Mouse (Mus musculus): ENCODE measurements at regions not wholly inside any gene's neighbourhood (a gene's known extent, or its start where the extent isn't known, plus 50 kb on each side); places are given as distances from the start of the nearest gene placed in this dataset.

DNA sequence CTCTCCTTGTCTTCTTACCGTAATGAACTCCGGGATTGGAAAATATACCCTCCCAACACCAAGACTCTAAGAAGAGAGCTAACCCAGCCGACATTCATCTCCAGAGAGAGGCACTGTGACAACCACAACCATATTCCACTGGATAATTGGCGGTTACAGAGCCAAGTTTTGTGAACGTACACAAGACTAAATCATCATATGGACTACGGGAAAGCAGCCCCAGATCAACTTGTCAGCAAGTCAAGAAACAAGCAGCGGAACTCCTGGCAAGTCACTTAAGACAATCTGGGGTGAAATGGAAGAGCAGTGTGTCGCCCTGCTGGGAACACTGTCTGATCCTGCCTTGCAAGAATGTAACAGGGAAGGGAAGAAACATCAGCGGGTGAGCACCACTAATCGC, 52.6 kb upstream of the Bach2 start:
- no peak for DNase-seq

DNA sequence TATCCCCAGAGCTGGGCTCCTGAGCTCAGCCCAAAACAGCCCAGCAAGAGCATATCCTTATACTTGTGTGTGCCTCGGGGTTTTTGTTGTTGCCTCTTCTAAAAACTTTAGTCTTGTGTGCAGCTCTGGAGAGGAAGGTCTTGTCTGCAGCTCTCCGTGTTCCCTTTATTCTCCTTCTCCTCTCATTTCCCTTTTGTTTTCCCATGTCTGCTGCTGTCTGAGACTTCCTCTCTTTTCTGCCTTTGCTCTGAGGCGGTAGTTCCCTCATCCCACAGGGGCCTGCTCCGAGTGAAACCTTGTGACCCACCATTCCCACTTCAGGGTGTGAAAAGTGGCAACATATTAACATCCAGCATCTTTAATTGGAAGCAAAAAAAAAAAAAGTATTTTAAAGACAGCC, 51.5 kb upstream of the Bach2 start:
- no peak for DNase-seq

DNA sequence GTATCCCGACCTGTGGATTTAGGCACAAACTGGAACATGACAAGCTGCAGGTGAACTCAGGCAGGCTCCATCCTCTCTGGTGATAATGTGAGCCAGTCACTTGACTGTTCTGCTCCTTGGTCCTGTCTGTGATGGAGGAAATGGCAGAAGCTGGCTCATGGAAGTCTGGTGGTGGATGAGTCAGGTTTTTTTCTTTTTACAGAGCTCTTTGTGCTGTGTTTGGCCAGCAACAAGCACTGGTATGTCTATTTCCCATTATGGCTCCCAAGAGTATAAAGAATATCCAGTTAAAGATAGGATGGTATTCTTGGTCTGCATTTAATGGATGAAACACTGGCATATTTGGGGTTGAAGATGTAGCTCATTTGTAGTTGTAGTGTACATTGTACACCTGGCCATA, 50.5 kb upstream of the Bach2 start:
- no peak for DNase-seq

DNA sequence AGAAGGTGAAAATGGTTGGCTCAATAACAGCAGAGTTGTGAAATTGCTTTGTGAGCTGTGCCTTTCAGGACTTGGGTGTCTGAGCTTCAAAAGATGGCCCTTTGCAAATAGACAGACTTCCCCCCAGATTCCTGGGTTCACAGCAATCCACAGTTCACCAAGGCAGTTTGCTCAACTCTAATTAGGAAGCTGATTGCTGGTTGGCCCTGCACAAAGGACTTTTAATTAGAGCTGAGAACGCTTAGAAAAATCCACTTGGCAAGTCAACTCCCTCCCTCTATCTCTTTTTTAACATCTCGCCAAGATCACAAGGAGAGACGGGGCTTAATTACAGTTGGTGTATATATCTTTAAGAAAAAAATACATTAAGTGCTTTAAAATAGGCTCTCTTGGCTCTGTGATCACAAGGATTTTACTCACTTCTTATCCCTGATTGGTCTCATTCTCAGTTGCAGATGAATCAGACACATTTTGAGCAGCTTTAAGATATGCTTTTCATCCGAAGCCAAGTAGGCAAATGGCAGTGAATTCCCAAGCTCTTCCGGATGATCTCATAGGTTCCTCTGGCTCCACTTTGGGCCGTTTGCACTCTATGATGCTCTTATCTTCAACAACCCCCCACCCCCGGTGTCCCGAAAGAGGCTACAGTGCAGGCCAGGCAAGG, 49.7 kb upstream of the Bach2 start:
- DNase-seq, result no peak
